Mouse (Mus musculus): Measurements from ENCODE around the gene Ift46. TPM values are rescaled to one million over a fixed set of nuclear protein-coding genes. Genes with fewer than 3 reads are reported as not detected.

Ift46 gene
- polyA plus RNA-seq, 1 experiment = 26.2 TPM

DNA sequence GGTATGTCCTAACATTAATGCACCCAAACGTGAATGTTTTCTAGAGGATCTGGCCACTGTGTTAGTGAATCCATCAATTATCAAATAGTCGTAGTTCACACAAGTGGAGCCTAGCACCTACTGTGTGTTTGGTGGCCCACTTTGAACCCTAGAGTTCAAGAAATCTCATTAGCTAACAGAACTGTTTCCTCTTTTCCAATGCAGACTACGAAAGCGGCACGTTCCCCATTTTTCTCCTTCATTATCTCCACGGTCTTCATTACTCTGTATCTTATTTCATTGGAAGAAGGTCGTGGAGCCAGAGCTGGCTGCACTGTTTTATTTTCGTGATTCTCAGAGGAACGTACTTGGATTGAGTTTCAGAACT lies 32.2 kb downstream of the Ift46 start:
- Histone ChIP-seq H3K27ac (ENCODE audit: insufficient read depth, low read depth, low read length) (peak overlapping the region; percentile 74), H3K4me1 (ENCODE audit: control insufficient read depth, insufficient read depth, insufficient read length, low read length) (peaks cover 22% of the 10 kb centered on the region; the same call in 1 of the 2 replicates), H3K36me3 (ENCODE audit: control insufficient read depth, insufficient read depth, low read length) (peaks cover 4% of the 10 kb centered on the region), H3K4me3 (ENCODE audit: low read depth, low read length) (peak overlapping the region; percentile 67; the same call in 1 of the 2 replicates), H3K27me3 (ENCODE audit: control insufficient read depth, insufficient read depth, low read length) (no peaks in the 10 kb centered on the region)
- TF ChIP-seq CTCF (IDR thresholded peaks at IDR 0.05; ENCODE audit: extremely low read depth, insufficient read length, insufficient replicate concordance, low read depth, low read length) (no peak), POLR2A (IDR thresholded peaks at IDR 0.05; ENCODE audit: low read depth, low read length) (no peak)
- WGBS = 19% methylated on average over 9 of the region's 9 CpGs

DNA sequence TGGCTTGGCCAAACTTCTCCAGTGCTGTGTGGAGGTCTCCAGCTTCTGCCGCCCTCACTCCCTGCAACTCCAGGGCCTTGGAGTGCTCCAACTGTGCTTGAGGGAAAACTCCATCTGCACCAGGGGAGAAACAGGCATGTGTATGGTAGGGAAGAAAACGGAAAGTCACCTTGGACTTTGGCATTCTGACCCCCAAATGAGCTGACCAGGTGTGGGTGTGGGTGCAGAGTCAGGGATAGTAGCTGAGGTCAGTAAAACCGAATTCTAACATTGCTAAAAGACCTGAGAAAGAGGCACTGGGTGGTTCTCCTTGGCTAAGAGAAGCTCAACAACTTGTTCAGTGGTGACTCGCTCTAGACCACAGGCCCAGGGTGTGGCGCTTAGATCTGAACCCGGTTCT lies 34.0 kb downstream of the Ift46 start:
- no peaks in the 10 kb centered on the region for H3K27me3 ChIP-seq (ENCODE audit: control insufficient read depth, insufficient read depth, low read length)
- no peak overlapping the region for H3K27ac ChIP-seq (ENCODE audit: insufficient read depth, low read depth, low read length)
- peaks cover 22% of the 10 kb centered on the region; the same call in 1 of the 2 replicates for H3K4me1 ChIP-seq (ENCODE audit: control insufficient read depth, insufficient read depth, insufficient read length, low read length)
- H3K36me3 ChIP-seq (ENCODE audit: control insufficient read depth, insufficient read depth, low read length) = peaks cover 14% of the 10 kb centered on the region
- TF ChIP-seq POLR2A (IDR thresholded peaks at IDR 0.05; ENCODE audit: low read depth, low read length) (no peak), CTCF (IDR thresholded peaks at IDR 0.05; ENCODE audit: extremely low read depth, insufficient read length, insufficient replicate concordance, low read depth, low read length) (no peak)
- 62% methylated on average over 6 of the region's 6 CpGs for WGBS
- no peak overlapping the region for H3K4me3 ChIP-seq (ENCODE audit: low read depth, low read length)

DNA sequence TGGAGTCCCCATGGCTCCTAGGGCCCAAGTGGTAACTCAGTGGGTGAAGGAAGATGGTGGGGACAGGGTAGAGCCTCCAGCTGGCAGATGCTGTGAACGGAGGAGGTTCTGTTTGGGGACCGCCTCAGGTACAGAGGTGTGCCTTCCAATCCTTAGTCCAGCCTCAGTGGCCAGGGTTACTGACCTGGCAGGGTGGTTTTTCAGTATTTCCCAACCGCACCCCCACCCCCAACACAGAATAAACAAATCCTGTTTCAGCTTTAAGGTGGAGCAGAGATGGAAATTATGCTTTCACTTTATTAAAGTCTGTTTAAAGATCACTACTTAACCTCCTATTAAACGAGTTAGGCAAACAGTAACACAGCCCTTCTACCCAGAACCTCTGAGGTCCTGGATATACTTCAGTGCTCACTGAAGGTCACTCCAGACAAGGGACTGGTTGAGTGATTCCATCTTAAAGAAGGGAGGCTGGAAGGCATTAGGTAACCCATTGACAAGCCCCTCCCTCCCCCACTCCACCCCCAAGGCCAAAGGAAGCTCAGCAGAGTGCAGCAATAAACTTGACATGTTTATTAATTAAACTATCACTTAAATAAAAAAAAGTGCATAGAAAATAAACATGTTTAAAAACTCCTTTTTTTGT lies 35.2 kb downstream of the Ift46 start, which contains the start of gene Ttc36:
Gene Ttc36 (minus strand): TSS at position 265 of the 643 bp plus-strand sequence.
- Histone ChIP-seq H3K36me3 (ENCODE audit: control insufficient read depth, insufficient read depth, low read length) (peaks cover 26% of the 10 kb centered on the region), H3K4me3 (ENCODE audit: low read depth, low read length) (no peak within 1 kb of the TSS), H3K27me3 (ENCODE audit: control insufficient read depth, insufficient read depth, low read length) (no peaks in the 10 kb centered on the region), H3K27ac (ENCODE audit: insufficient read depth, low read depth, low read length) (no peak within 1 kb of the TSS), H3K4me1 (ENCODE audit: control insufficient read depth, insufficient read depth, insufficient read length, low read length) (peaks cover 22% of the 10 kb centered on the region; the same call in 1 of the 2 replicates)
- TF ChIP-seq POLR2A (IDR thresholded peaks at IDR 0.05; ENCODE audit: low read depth, low read length) = no peak
- no peak for TF ChIP-seq CTCF (IDR thresholded peaks at IDR 0.05; ENCODE audit: extremely low read depth, insufficient read length, insufficient replicate concordance, low read depth, low read length)
- 51% methylated on average over 4 of the region's 4 CpGs for WGBS

DNA sequence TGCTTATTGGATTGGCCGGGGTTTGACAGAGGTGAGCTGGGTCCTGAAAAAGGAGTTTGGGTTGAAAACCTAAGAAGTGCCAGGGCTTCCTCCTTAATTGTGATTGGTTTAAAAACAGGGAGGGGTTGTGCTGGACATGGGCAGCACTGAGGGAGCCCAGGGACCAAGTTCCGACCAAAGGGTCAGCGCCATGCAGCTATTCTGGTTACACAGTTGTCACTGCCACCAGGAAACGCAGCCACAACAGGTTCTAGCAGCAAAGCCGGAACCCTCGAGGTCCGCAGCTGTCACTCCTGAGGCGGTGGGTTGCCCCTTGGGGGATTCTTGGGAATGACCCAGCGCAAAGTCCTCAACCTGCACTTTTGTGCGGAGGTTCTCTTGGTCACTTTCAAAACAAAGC lies 37.0 kb downstream of the Ift46 start:
- H3K27ac ChIP-seq (ENCODE audit: insufficient read depth, low read depth, low read length) = no peak overlapping the region
- H3K27me3 ChIP-seq (ENCODE audit: control insufficient read depth, insufficient read depth, low read length) = no peaks in the 10 kb centered on the region
- TF ChIP-seq POLR2A (IDR thresholded peaks at IDR 0.05; ENCODE audit: low read depth, low read length) (no peak), CTCF (IDR thresholded peaks at IDR 0.05; ENCODE audit: extremely low read depth, insufficient read length, insufficient replicate concordance, low read depth, low read length) (no peak)
- H3K4me3 ChIP-seq (ENCODE audit: low read depth, low read length) = no peak overlapping the region
- peaks cover 43% of the 10 kb centered on the region for H3K36me3 ChIP-seq (ENCODE audit: control insufficient read depth, insufficient read depth, low read length)
- peaks cover 17% of the 10 kb centered on the region; the same call in 1 of the 2 replicates for H3K4me1 ChIP-seq (ENCODE audit: control insufficient read depth, insufficient read depth, insufficient read length, low read length)
- WGBS = 94% methylated on average over 10 of the region's 10 CpGs

DNA sequence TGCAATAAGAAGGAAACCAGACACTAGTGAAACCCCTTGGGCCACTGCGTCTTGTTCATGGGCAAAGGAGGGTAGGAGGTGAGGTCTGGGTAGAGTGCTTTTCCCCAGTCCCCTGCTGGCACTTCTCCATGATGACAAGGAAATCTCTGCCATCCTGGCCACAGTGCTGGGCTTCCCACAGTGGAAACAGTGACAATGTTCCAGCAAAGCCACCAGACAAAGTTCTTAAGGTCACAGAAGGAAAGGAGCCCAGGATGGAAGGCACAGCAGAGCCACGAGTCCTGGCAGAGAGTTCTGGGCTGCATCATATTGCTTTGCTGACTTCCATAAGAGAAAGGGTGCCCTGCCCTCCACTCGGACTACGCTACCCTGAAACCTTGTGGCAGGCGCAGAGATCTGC lies 37.8 kb downstream of the Ift46 start:
- H3K27ac ChIP-seq (ENCODE audit: insufficient read depth, low read depth, low read length) = no peak overlapping the region
- WGBS = 89% methylated on average over 5 of the region's 5 CpGs
- no peak overlapping the region for H3K4me3 ChIP-seq (ENCODE audit: low read depth, low read length)
- H3K36me3 ChIP-seq (ENCODE audit: control insufficient read depth, insufficient read depth, low read length) = peaks cover 51% of the 10 kb centered on the region
- H3K4me1 ChIP-seq (ENCODE audit: control insufficient read depth, insufficient read depth, insufficient read length, low read length) = peaks cover 12% of the 10 kb centered on the region; the same call in 1 of the 2 replicates
- TF ChIP-seq CTCF (IDR thresholded peaks at IDR 0.05; ENCODE audit: extremely low read depth, insufficient read length, insufficient replicate concordance, low read depth, low read length) (no peak), POLR2A (IDR thresholded peaks at IDR 0.05; ENCODE audit: low read depth, low read length) (no peak)
- no peaks in the 10 kb centered on the region for H3K27me3 ChIP-seq (ENCODE audit: control insufficient read depth, insufficient read depth, low read length)

DNA sequence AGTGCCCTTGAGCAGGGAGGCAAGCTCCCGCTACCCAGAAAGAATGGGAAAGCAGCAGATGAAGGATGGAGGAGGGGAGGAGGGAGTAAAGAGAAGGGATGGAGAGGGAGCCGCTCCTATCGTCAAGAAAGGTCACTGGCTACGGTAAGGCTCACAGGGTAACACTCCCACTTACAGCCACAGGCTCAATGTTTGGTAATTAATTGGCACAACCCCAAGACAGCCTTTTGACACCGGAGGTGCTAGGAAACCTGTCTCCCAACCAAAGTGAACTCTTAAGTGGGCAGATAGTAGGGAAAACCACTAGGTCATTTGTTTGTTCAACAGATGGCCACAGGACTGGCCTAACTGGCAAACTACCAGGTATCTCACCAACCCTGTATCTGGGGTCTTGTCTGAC lies 39.4 kb downstream of the Ift46 start:
- no peak for TF ChIP-seq CTCF (IDR thresholded peaks at IDR 0.05; ENCODE audit: extremely low read depth, insufficient read length, insufficient replicate concordance, low read depth, low read length)
- no peak for TF ChIP-seq POLR2A (IDR thresholded peaks at IDR 0.05; ENCODE audit: low read depth, low read length)
- Histone ChIP-seq H3K4me3 (ENCODE audit: low read depth, low read length) (no peak overlapping the region), H3K27me3 (ENCODE audit: control insufficient read depth, insufficient read depth, low read length) (no peaks in the 10 kb centered on the region), H3K4me1 (ENCODE audit: control insufficient read depth, insufficient read depth, insufficient read length, low read length) (peaks cover 4% of the 10 kb centered on the region; the same call in 1 of the 2 replicates), H3K27ac (ENCODE audit: insufficient read depth, low read depth, low read length) (no peak overlapping the region), H3K36me3 (ENCODE audit: control insufficient read depth, insufficient read depth, low read length) (peaks cover 61% of the 10 kb centered on the region)
- WGBS = 71% methylated on average over 5 of the region's 5 CpGs

DNA sequence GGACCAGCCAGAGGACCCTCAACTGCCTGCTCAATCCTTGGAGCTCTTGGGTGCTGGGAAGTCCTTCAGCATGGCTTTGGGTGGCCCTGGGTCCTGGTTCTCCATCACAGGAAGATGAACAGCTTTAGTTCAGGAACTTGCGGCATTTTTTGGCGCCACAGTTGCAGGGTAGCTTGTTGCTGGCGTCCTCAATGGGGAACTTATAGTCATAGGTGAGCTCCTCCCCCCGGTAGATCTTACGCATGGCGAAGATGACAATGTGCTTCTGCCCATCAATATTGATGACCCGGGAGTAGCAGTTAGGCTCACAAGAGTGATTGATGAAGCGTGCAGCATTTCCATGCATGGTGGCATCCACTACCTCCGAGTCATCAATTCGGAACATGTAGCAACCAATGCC lies 40.1 kb downstream of the Ift46 start:
- Histone ChIP-seq H3K27ac (ENCODE audit: insufficient read depth, low read depth, low read length) (no peak overlapping the region), H3K27me3 (ENCODE audit: control insufficient read depth, insufficient read depth, low read length) (no peaks in the 10 kb centered on the region), H3K4me1 (ENCODE audit: control insufficient read depth, insufficient read depth, insufficient read length, low read length) (peaks cover 3% of the 10 kb centered on the region; the same call in 1 of the 2 replicates), H3K36me3 (ENCODE audit: control insufficient read depth, insufficient read depth, low read length) (peaks cover 64% of the 10 kb centered on the region), H3K4me3 (ENCODE audit: low read depth, low read length) (no peak overlapping the region)
- TF ChIP-seq CTCF (IDR thresholded peaks at IDR 0.05; ENCODE audit: extremely low read depth, insufficient read length, insufficient replicate concordance, low read depth, low read length) = no peak
- TF ChIP-seq POLR2A (IDR thresholded peaks at IDR 0.05; ENCODE audit: low read depth, low read length) = no peak
- 94% methylated on average over 10 of the region's 10 CpGs for WGBS

Measured in small intestine, adult 2 months (tissue).